Mouse (Mus musculus) cerebellum, postnatal 25 days (tissue): Measurements from ENCODE around the gene Olfr497.

ENCODE experiments used
- DNase-seq, 2 experiments: peaks; one replicate each; pipeline ENCODE4 v3.0.0; 2021; ENCODE audit warnings: mixed read lengths in 2 of 2

Olfr497 gene

DNA sequence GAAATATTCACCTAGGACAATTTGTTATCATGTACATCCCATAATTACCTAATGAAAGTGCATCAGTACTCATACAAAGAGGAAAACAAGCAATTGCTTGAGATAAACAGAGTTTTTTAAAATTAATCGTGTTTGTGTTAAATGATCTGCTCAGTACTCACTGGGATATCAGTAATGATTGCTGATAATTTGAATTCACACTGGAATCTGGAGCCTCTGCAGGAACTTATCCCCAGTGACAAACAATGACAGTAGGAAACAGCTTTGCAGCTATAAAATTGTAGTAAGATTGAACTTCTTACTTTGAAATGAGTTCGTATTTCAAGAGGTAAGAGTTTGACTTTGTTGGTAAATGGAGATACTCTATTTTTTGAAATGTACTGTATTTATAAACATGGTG lies at the start of gene Olfr497:
TSS of gene Olfr497 (plus strand) at position 301 of the 400 bp plus-strand sequence.
- DNase-seq: no peak

- no peak for DNase-seq
Measured at GRCm38 (mm10) chr7:108392867-108393266, 27.4 kb upstream of the Olfr497 start, which contains the start of gene Olfr495. TSS of gene Olfr495 (plus strand) at chr7:108393167.

DNA sequence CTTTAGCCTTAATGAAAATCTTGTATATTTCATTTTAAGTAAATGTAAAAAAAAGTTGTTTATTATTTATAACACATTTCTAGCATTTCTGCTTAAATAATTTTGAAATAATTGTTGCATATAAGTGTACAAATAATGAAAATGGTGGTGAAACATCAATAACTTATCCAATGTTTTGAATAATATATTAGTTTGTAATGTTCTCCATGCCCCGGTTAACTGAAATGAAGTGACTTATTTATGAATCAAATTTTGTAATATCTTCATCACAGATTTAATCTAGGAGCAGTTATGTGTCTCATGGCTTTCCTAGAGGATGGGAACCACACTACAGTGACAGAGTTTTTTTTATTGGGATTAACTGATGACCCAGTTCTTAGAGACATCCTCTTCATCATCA lies 44.8 kb downstream of the Olfr497 start, which contains the start of gene Olfr498:
TSS of gene Olfr498 (plus strand) at position 301 of the 400 bp plus-strand sequence.
- DNase-seq: no peak
